Mouse (Mus musculus) spleen, adult 2 months (tissue): Measurements from ENCODE around the gene Adcy5. TPM values are rescaled to one million over a fixed set of nuclear protein-coding genes. Genes with fewer than 3 reads are reported as not detected.
A peak's percentile ranks its signal among the peaks of the same experiment; 100 is the strongest.

Experiments used
- DNase-seq, 2 experiments: peaks; one replicate each; pipeline versions ENCODE4 v3.0.0 to v3.0.0-alpha.2; 2012 to 2021; ENCODE audit warnings: low spot score in 2 of 2, low read depth in 1 of 2
- H3K27ac ChIP-seq: fragments of 200-500 bp; 2 replicates; pipeline ENCODE4 v1.5.1; 2012; ENCODE audit warnings: low read length, inconsistent platforms; ENCODE audit not compliant: insufficient read depth
- H3K27me3 ChIP-seq: fragments of 200-500 bp; 2 replicates; pipeline ENCODE4 v1.6.1; 2012; ENCODE audit warnings: mild to moderate bottlenecking, moderate library complexity, low read length, inconsistent platforms; ENCODE audit not compliant: control insufficient read depth, insufficient read depth
- H3K36me3 ChIP-seq: fragments of 200-500 bp; 2 replicates; pipeline ENCODE4 v1.6.1; 2012; ENCODE audit warnings: mild to moderate bottlenecking, low read length, inconsistent platforms; ENCODE audit not compliant: control insufficient read depth, insufficient read depth
- H3K4me1 ChIP-seq: fragments of 200-500 bp; 2 replicates; pipeline ENCODE4 v1.6.1; 2011; ENCODE audit warnings: inconsistent platforms; ENCODE audit not compliant: control insufficient read depth, insufficient read depth, insufficient read length
- H3K4me3 ChIP-seq: fragments of 200-500 bp; 2 replicates; pipeline ENCODE4 v1.5.1; 2011; ENCODE audit warnings: mild to moderate bottlenecking, inconsistent platforms; ENCODE audit not compliant: insufficient read depth, insufficient read length; ENCODE audit errors: extremely low read depth
- CTCF ChIP-seq: fragments of 200-500 bp; IDR thresholded peaks from 2 replicates; pipeline ENCODE4 v1.5.1; 2011; ENCODE audit warnings: mild to moderate bottlenecking, inconsistent platforms; ENCODE audit not compliant: insufficient read depth, insufficient read length, insufficient replicate concordance; ENCODE audit errors: extremely low read depth
- POLR2A ChIP-seq: fragments of 200-500 bp; IDR thresholded peaks from 2 replicates; pipeline ENCODE4 v1.6.1; 2011; ENCODE audit warnings: low read depth, low read length, inconsistent platforms
- WGBS: fragments of 180-500 bp; shearing (Covaris S2); methylation state at CpG from one replicate; pipeline ENCODE4 v1.1.7; 2018; 5-methylcytosine and 5-hydroxymethylcytosine counted together
- polyA plus RNA-seq: library from polyadenylated mRNA; depleted of rRNA; stranded (reverse); fragments of >200 nt; gene quantifications from 2 replicates; pipeline ENCODE4 v1.2.3, GENCODE M21; 2012; rRNA removed

The Adcy5 gene
- polyA plus RNA-seq = 6.8 and 8.0 TPM in 2 replicates

GRCm38 (mm10) chr16:35154641-35155390, at the start of gene Adcy5:
Gene Adcy5 (plus strand): TSS chr16:35154877.
- peaks cover 34% of the 10 kb centered on the region for H3K27me3 ChIP-seq
- no peak for DNase-seq
- TF ChIP-seq CTCF (no peak), POLR2A (no peak)
- no peaks in the 10 kb centered on the region for H3K36me3 ChIP-seq
- peaks cover 6% of the 10 kb centered on the region; the same call in 1 of the 2 replicates for H3K4me1 ChIP-seq
- 2% methylated on average over 84 of the region's 104 CpGs for WGBS
- peak within 1 kb of the TSS; percentile 33; the same call in 1 of the 2 replicates for H3K4me3 ChIP-seq
- H3K27ac ChIP-seq = no peak within 1 kb of the TSS; the same call in 1 of the 2 replicates

DNA sequence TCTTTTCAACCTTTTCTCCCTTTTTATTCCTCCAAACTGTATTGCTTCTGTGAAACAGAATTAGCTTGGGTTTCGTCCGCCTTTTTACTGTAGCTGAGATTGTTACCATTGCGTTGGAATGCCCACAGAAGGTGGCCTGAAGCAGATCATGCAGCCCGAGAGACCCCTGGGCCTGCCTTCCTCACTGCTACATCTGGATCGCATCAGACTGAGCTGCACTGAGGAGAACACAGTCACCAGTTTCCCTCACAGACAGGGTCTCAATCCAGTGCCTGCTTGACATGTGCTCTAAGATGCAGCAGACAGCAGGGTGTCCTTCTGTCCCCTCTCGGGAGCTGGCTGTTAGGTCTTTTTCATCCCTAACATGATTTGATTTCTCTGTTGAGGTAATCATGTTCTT, 46.7 kb upstream of the Adcy5 start:
- H3K27ac ChIP-seq = no peak overlapping the region
- no peak overlapping the region for H3K4me3 ChIP-seq
- peaks cover 4% of the 10 kb centered on the region; the same call in 1 of the 2 replicates for H3K36me3 ChIP-seq
- no peaks in the 10 kb centered on the region for H3K27me3 ChIP-seq
- no peak for DNase-seq
- H3K4me1 ChIP-seq = no peaks in the 10 kb centered on the region
- WGBS = 95% methylated on average over 6 of the region's 6 CpGs
- TF ChIP-seq POLR2A (no peak), CTCF (no peak)

- no peak overlapping the region for H3K27ac ChIP-seq
- no peak overlapping the region for H3K4me3 ChIP-seq
- no peaks in the 10 kb centered on the region for H3K27me3 ChIP-seq
- H3K36me3 ChIP-seq = peaks cover 4% of the 10 kb centered on the region; the same call in 1 of the 2 replicates
- H3K4me1 ChIP-seq = no peaks in the 10 kb centered on the region
- TF ChIP-seq POLR2A = no peak
- TF ChIP-seq CTCF = no peak
- WGBS = 88% methylated on average over 8 of the region's 8 CpGs
- no peak for DNase-seq
Observed at GRCm38 (mm10) chr16:35109156-35109555, 45.5 kb upstream of the Adcy5 start.

DNA sequence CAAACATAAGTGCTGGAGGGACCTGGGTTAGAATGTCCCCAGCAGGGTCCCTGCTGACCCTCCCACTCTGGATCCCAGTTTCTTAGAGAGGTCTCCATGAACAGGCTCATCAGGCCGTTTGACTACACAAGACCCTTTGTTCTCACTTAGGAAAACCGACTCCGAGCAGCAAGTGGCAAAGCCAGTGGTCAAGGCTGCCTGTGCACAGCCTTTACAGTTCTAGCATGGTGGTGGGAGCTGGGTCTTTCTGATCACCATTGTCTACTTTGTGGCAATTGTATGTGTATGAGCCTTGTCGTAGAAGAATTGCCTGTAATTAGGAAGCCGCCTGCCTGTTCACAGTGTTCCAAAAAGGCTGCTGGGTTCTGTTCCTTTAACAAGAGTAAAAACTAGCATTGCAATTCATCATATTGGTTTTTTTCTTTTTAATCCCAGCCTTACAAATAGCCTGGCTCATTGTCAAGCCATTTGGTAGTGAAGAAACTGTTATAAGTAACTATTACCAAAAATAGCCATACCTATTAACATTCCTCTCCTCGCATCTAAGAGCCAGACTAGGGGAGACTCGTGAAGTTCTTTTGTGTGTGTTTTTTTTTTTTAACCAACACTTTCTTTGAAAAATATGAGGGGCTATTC, 44.9 kb upstream of the Adcy5 start:
- Histone ChIP-seq H3K27me3 (no peaks in the 10 kb centered on the region), H3K27ac (no peak overlapping the region), H3K36me3 (peaks cover 4% of the 10 kb centered on the region; the same call in 1 of the 2 replicates), H3K4me1 (no peaks in the 10 kb centered on the region), H3K4me3 (no peak overlapping the region)
- WGBS = 80% methylated on average over 7 of the region's 7 CpGs
- TF ChIP-seq POLR2A (no peak), CTCF (no peak)
- DNase-seq = no peak

GRCm38 (mm10) chr16:35110410-35111142, 44.1 kb upstream of the Adcy5 start:
- H3K27me3 ChIP-seq = no peaks in the 10 kb centered on the region
- no peak for TF ChIP-seq POLR2A
- TF ChIP-seq CTCF = peak; percentile 84; the same call in 1 of the 2 replicates
- peaks cover 4% of the 10 kb centered on the region; the same call in 1 of the 2 replicates for H3K36me3 ChIP-seq
- no peaks in the 10 kb centered on the region for H3K4me1 ChIP-seq
- H3K4me3 ChIP-seq = no peak overlapping the region
- peak; percentile 8 to 46 for DNase-seq
- WGBS = 44% methylated on average over 10 of the region's 10 CpGs
- H3K27ac ChIP-seq = no peak overlapping the region

DNA sequence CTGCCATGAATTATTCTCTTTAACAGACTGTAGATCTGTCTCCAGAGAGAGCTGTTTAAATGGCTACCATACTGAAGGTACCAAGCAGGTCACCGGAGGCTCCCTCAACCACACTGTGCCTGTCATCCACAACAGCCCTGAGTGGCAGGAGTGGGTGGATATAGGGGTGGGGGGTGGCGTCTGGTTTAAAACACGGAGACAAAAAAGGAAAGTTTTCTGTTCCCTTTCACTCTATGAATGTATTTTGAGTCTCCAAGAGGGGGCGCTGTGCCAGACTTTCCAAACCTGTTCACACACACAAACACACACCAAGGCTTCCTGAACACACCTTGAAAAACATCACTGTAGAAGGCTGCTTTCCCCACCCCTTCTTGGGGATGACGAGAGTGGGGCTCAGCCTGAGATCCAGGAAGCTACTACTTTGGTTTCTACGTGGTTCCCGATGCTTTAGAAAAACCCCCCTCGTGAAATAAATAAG, 43.5 kb upstream of the Adcy5 start:
- Histone ChIP-seq H3K36me3 (peaks cover 4% of the 10 kb centered on the region; the same call in 1 of the 2 replicates), H3K4me1 (no peaks in the 10 kb centered on the region), H3K27ac (no peak overlapping the region), H3K4me3 (no peak overlapping the region), H3K27me3 (no peaks in the 10 kb centered on the region)
- peak; percentile 0; the same call in 1 of the 2 replicates for TF ChIP-seq CTCF
- no peak for TF ChIP-seq POLR2A
- 74% methylated on average over 8 of the region's 8 CpGs for WGBS
- DNase-seq = no peak
